Mouse (Mus musculus) midbrain, embryonic 10.5 days (tissue): Measurements from ENCODE around the gene Ccr5. TPM values are rescaled to one million over a fixed set of nuclear protein-coding genes. Genes with fewer than 3 reads are reported as not detected.

Experiments used
- polyA plus RNA-seq: library from polyadenylated mRNA; unstranded; fragments of >200 nt; fragmentation: Nextera tagmentation; extraction: Ambion mirVana; gene quantifications from 2 replicates; pipeline ENCODE4 v1.2.1, GENCODE M21; 2016

Ccr5 gene
- polyA plus RNA-seq, 1 experiment from 2014 or later, result 0.15 TPM

Other genes with a start within 250 kb of the Ccr5 start
- 0.98 and 1.3 TPM in 2 replicates for gene Ccr1, start 152.9 kb upstream of the Ccr5 start, polyA plus RNA-seq
- gene Ccr1l1, start 143.1 kb upstream of the Ccr5 start, polyA plus RNA-seq, result not detected in 2 replicates
- gene Ccr3, start 99.6 kb upstream of the Ccr5 start, polyA plus RNA-seq, result not detected in 2 replicates
- 0.05 and 0.27 TPM in 2 replicates for gene Ccr2, start 19.6 kb upstream of the Ccr5 start, polyA plus RNA-seq
- gene 2010315B03Rik, start 191.2 kb downstream of the Ccr5 start, polyA plus RNA-seq, result 8.5 and 9.9 TPM in 2 replicates